Mouse (Mus musculus) spleen, adult 2 months (tissue): ENCODE measurements around the gene Sost.

ENCODE experiments used
- CTCF ChIP-seq: fragments of 200-500 bp; IDR thresholded peaks from 2 replicates; pipeline ENCODE4 v1.5.1; 2011; ENCODE audit warnings: mild to moderate bottlenecking, inconsistent platforms; ENCODE audit not compliant: insufficient read depth, insufficient read length, insufficient replicate concordance; ENCODE audit errors: extremely low read depth
- POLR2A ChIP-seq: fragments of 200-500 bp; IDR thresholded peaks from 2 replicates; pipeline ENCODE4 v1.6.1; 2011; ENCODE audit warnings: low read depth, low read length, inconsistent platforms

GRCm38 (mm10) chr11:101983431-101983921, 16.7 kb upstream of the Sost start:
- TF ChIP-seq POLR2A, result no peak
- no peak for TF ChIP-seq CTCF
